Mouse (Mus musculus) heart, postnatal 14 days (tissue): Measurements from ENCODE around the gene Stac3. TPM values are rescaled to one million over a fixed set of nuclear protein-coding genes. Genes with fewer than 3 reads are reported as not detected.

ENCODE experiments used
- DNase-seq, 2 experiments: peaks; one replicate each; pipeline ENCODE4 v3.0.0; 2021 to 2022
- intact Hi-C: fragments of 180-260 bp; cut with DNase I; formaldehyde crosslinking; loops from one replicate; pipeline ENCODE4 v1.15.1; 2025
- total RNA-seq, 2 experiments: library from RNA; stranded (reverse); gene quantifications; 2 replicates each; pipeline ENCODE4 v1.2.3; 2021

Stac3 gene
- total RNA-seq, 2 experiments from 2014 or later: 0.88 to 2.1 TPM

DNA sequence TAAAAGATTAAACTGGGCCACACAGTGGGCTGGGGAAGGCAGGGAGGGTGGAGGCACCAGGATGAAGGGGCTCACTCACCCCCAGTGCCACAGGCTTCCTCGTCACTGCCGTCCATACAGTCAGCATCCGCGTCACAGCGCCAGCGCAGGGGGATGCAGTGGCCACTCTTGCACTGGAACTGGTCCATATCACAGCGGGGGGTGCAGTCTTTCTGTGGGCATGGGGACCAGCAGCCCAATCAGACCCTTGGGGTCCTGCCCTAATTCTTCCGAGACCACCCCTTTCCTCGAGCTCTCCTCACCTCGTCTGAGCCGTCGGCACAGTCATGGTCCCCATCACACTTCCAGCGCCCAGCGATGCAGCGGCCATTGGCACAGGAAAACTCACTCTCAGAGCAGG, 46.8 kb downstream of the Stac3 start:
- intact Hi-C loops: no loop called here
- DNase-seq: no peak

DNA sequence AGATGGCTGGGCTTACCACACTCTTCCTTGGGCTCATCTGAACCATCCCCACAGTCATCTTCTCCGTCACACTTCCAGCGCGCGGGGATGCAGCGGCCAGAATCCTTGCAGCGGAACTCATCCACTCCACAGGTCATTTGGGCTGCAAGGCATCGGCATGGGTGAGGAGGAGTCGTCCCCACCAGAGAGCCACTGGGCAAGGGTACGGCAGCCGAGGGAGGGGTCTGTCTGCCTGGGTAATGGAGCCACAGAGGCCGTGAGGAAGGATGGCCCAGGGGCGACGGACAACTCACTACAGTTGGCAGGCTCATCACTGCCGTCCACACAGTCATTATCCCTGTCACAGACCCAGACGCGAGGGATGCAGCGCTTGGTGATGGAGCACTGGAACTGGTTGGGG, 48.4 kb downstream of the Stac3 start:
- intact Hi-C loops: no loop called here
- DNase-seq: no peak

DNA sequence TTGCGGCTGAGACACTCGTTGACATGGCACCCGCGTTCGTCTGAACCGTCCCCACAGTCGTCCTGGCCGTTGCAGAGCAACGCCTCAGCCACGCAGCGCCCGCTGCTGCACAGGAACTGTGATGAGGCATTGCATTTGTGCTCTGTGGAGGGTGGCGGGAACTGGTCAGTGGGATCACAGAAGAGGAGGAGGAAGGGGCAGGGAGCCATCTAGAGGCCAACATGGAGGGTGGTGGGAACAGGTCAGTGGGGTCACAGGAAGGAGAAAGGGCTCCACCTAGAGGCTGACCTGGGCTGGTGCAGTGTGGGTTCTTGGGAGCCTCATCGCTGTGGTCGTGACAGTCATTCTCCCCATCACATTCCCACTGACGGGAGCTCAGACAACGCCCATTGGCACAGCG, 54.2 kb downstream of the Stac3 start:
- intact Hi-C loops: no loop called here
- peak in 1 of 2 experiments; percentile 30 for DNase-seq

GRCm38 (mm10) chr10:127557397-127557796, 55.9 kb downstream of the Stac3 start:
- intact Hi-C loops: no loop called here
- no peak for DNase-seq

Other genes with a start within 250 kb of the Stac3 start
- gene Kif5a, start 238.3 kb upstream of the Stac3 start, total RNA-seq: under 1 TPM; 0.49 to 0.72 TPM
- gene Dctn2, start 235.3 kb upstream of the Stac3 start, total RNA-seq: 100 to 1,000 TPM; 146 to 151 TPM
- 10 to 100 TPM; 29.9 to 32.0 TPM for gene Mbd6, start 212.7 kb upstream of the Stac3 start, total RNA-seq
- gene Mars, start 189.9 kb upstream of the Stac3 start, total RNA-seq: 10 to 100 TPM; 39.2 to 45.9 TPM
- 1 to 10 TPM; 3.1 to 4.5 TPM for gene Arhgap9, start 179.7 kb upstream of the Stac3 start, total RNA-seq
- gene Gli1, start 159.7 kb upstream of the Stac3 start, total RNA-seq: 1 to 10 TPM; 1.4 to 2.4 TPM
- gene Inhbe, start 147.3 kb upstream of the Stac3 start, total RNA-seq: not detected
- not detected for gene Inhbc, start 131.3 kb upstream of the Stac3 start, total RNA-seq
- 100 to 1,000 TPM; 115 to 120 TPM for gene R3hdm2, start 121.4 kb upstream of the Stac3 start, total RNA-seq
- 10 to 100 TPM; 38.3 TPM for gene Ndufa4l2, start 13.3 kb downstream of the Stac3 start, total RNA-seq
- 10 to 100 TPM; 38.3 to 39.2 TPM for gene Shmt2, start 20.8 kb downstream of the Stac3 start, total RNA-seq
- 1 to 10 TPM; 1.1 TPM for gene Nxph4, start 32.9 kb downstream of the Stac3 start, total RNA-seq
- gene Lrp1, start 119.5 kb downstream of the Stac3 start, total RNA-seq: 100 to 1,000 TPM in 1 of 2 experiments, 10 to 100 TPM in 1; 85.0 to 105 TPM
- gene Stat6, start 141.3 kb downstream of the Stac3 start, total RNA-seq: 10 to 100 TPM; 46.9 to 49.9 TPM
- 1 to 10 TPM; 4.2 to 4.7 TPM for gene Nemp1, start 165.2 kb downstream of the Stac3 start, total RNA-seq
- 1 to 10 TPM; 8.0 TPM for gene Nab2, start 166.9 kb downstream of the Stac3 start, total RNA-seq
- under 1 TPM in 1 of 2 experiments, not detected in 1; 0.15 TPM for gene Myo1a, start 203.5 kb downstream of the Stac3 start, total RNA-seq
- not detected for gene Tac2, start 222.8 kb downstream of the Stac3 start, total RNA-seq
- 1 to 10 TPM; 7.5 to 8.3 TPM for gene Zbtb39, start 237.9 kb downstream of the Stac3 start, total RNA-seq